Mouse (Mus musculus): ENCODE data around the gene Zfand2a.
A peak's percentile ranks its signal among the peaks of the same experiment; 100 is the strongest.

Zfand2a gene

DNA sequence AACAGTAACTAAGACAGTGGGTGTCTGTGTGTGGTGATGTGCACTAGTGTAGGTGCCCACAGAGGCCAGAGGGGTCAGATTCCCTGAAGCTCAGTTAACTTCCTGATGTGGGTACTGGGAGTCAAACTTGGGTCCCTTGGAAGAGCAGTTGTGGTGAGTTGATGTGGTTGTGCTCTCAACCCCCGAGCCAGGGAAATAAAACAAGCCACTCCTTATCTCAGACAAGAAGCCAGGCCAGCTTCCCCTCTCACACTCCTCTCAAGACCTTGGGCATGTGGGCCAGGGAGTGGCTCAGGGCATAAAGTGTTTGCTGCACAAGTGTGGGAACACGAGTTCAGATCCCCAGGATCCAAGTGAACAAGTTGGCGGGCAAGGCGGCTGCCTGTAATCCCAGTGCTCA lies 17.5 kb downstream of the Zfand2a start:
- DNase-seq (ENCODE audit: low spot score in 2 of 2): no peak

DNA sequence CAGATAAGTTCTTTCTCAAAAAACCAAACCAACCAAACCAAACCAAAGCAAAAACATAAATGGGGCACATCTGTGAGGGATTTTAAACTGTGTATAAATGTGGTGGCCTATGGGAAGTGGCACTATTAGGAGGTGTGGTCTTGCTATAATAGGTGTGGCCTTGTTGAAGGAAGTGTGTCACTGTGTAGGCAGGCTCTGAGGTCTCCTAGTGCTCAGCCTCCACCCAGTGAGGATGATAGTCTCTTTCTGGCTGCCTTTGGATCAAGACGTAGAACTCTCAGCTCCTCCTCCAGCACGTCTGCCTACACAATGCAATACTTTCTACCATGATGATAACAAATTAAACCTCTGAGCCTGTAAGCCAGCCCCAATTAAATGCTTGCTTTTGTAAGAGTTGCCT lies 18.0 kb downstream of the Zfand2a start:
- DNase-seq (ENCODE audit: low spot score in 2 of 2): no peak

DNA sequence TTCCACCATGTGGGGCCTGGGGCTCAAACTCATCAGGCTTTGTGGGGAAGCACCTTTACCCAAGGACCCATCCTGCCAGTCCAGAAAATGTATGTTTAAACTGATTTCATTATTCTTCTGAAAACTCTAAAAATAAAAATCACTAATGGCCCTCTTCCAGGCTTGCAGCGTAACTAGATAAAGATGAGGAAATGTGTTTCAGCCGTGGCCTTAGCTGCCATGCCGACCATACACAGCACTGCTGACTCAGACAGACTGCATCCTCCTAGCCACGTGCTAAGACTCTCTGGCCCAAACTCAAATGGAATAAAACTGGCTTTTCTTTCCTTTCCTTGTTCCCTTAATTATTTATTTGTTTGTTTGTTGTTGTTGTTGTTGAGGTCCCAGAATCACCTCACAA lies 19.5 kb downstream of the Zfand2a start:
- DNase-seq (ENCODE audit: low spot score in 2 of 2): no peak

DNA sequence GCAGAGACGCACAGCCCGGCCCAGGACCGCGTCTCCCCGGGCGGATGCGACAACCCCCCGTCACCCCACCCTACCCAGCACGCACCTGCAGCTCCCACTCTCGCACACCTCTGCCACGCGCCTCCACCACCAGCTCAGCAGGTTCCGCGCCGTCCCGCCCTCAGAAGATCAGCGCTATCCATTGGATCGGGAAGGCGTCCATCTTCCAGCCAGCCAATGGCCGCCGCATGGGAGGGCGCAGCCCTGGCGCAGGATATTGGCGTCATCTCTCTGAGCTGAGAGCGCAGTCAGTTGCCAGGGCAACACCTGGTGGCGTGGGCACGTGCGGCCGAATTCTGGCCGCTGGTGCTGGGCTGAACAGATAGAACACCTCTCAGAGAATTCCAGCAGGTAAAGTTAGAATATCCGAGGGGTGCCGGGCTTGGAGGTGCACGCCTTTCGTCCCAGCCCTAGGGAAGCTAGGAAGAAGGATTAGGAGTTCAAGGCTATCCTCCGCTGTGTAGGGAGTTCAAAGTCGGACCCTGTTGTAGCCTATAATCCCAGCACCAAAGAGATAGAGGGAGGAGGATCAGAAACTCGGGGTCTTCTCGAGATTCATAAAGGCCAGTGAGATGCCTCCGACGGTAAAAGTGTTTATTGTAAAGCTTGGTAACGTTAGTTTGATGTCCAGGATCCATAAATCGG lies 23.8 kb downstream of the Zfand2a start, which contains the start of gene 3110082I17Rik:
Gene 3110082I17Rik (minus strand): TSS at position 144 of the 684 bp plus-strand sequence.
- peak; percentile 99 to 100 for DNase-seq (ENCODE audit: low spot score in 2 of 2)

DNA sequence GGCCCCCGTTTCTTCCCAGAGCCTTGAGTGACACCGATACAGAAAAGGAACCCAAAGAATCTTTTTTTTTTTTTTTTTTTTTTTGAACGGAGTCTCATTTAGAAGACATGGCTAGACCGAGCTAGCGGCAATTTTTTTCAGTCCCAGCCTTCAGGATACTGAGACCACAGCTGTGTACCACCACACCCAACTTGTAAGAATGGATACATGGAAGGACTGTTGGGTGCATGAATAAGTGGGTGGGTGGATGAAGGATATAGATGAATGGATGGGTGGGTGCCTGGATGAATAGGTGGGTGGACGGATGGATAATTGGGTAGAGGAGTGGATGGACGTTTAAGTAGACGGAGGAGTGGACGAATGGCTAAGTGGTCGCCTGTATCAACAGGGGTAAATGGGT lies 24.4 kb downstream of the Zfand2a start:
- DNase-seq (ENCODE audit: low spot score in 2 of 2): no peak

DNA sequence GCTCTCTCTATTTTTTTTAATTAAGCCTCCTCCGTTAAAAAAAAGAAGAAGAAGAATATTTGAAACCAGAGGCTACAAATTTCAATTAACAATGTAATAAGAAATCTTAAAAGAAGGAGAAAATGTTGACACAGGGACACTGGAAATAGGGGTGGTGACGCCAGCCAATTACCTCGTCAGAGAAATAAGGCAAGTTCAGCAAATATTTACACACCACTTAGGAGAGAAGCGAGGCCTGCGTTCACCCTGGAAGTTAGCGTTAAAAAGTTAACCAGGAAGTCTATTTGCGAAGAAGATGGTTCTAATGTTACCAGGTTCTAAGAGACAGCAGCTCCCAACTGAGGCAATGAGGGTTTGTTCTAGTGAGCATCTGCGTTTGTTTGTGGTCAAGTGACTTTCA lies 27.1 kb downstream of the Zfand2a start:
- no peak for DNase-seq (ENCODE audit: low spot score in 2 of 2)

DNA sequence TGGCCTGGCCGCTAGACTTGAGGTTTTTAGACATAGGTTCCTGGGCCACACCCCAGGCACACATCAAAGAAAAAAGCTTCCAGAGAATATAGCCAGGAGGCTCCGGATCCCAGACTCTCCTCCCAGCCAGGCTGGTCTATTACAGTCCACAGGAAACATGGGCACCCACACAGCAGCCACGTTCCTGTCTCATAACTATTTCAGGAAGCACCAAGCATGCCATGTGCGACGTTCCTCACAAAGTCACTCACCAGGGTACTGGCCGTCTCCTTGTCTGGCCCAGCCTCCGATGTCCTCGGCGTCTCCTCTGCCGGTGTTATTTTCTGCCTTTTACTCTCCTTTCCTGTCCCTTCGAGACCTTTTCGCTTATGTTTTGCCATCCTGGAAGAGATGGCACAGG lies 29.2 kb downstream of the Zfand2a start:
- DNase-seq (ENCODE audit: low spot score in 2 of 2): peak; percentile 56 to 73

DNA sequence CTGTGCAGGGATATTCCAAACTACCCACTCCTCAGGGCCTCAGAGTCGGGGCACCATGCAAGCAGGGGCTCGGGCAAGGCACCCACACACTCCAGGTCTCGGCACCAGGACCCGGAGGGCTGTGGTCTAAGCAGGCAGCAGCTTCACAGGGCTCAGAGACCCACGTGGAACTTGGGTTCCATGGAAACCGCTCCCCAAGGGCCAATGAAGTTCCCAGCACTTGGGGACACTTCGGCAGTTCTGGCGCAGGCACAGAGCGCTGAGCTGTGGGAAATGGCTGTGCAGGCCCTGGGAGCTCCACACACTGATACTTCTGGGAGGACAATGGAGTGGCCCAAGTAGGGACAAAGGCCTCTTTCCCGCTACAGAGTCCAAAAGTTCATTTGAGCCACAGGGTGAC lies 31.3 kb downstream of the Zfand2a start:
- no peak for DNase-seq (ENCODE audit: low spot score in 2 of 2)

DNA sequence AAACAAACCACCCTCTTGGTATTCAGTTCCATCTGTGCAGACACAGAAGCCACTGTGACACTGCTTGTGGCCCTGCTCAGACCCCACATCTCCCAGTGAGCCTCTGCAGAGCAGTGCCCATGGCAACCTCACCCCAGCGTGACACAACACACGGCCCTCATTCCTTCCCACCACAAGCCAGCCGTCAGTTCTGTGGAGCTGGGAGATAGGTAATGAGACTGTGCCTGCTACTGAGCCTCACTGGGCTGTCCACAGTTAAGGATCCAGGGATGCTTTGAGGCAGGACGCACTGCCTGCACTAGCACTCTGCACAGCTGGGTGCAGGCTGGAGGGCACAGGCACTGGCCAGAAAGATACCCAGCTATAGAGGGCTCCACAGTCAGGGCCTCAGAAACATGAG lies 34.4 kb downstream of the Zfand2a start:
- DNase-seq (ENCODE audit: low spot score in 2 of 2): no peak

DNA sequence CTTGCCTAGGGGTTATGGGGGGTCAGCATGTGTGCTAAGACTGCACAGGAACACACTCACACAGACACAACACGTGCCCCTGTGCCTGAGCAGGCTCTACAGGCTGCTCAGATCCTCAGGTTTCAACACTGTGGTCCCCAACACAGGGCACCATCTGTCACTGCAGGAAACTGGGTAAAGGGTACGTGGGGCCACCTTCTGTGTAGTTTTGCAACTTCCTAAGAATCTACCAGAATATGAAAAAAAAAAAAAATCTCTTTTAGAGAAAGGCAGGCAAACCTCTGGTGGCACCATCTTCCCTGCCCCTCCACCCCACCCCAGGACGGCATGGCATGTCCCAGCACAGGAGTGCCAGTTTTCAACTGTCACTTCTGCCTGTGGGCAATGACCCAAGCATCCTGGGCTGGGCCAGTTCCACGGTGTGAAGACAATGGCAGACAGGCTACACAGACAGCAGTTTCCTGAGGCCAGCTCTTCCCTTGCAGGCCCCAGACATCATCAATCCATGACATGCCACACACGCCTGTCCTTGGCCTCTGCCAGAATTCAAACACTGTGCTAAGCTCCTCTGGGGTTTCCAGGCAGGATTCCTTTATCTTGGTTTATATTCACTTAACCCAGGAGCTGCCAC lies 35.1 kb downstream of the Zfand2a start:
- no peak for DNase-seq (ENCODE audit: low spot score in 2 of 2)

DNA sequence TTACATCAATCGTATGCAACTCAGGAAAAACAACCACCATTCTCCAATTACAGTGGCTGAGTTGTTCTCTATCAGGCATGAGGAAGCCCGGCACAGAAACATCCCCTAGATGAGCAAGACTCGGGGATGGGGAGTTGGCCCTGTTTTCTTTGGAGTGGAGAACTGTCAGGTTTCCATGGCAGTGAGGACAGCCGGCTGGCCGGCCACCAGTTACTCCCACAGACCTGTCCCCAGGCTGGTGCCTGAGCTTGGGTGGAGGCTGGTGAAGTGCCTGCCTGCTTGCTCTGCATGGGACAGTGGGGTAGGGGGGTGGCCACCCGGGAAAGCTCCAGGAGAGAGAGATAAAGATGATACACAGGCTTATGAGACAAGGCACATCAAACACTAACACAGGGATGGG lies 36.3 kb downstream of the Zfand2a start:
- peak in 1 of 2 experiments; percentile 49 for DNase-seq (ENCODE audit: low spot score in 2 of 2)

DNA sequence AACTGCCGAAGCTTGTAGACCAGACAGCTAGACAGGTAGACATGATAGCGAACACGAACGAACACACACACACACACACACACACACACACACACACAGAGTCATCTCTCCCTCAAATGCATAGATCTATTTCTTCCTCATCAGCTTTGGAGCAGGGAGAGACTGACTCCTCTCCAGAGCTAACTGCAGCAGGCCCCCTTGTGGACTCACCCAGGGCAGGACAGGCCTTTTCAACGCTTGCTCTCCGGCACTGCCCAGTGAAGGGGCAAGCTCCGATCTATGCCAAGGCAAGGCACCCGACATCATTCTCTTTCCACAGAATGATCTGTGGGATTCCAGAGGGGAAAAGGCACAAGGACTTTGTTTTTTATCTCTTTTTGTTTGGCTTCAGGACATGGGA lies 39.1 kb downstream of the Zfand2a start:
- DNase-seq (ENCODE audit: low spot score in 2 of 2): no peak

DNA sequence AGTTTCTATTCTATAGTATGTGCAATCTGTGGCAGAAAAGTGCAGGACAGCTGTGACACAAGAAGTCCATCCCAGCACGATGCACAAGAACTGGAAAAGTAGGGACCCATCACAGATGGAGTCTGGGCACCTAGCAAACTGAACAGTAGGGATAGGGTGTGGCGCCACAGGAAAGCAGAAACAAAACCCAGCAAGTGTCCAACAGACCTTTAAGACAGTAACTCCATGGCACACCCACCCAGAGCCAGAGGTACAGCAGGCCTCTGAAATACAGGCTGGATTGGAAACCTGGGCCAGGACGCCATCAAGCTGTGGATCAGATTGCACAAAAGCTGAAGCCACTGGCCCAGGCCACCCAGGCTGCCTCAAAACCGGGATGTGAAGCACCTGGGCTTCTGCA lies 41.4 kb downstream of the Zfand2a start:
- no peak for DNase-seq (ENCODE audit: low spot score in 2 of 2)

DNA sequence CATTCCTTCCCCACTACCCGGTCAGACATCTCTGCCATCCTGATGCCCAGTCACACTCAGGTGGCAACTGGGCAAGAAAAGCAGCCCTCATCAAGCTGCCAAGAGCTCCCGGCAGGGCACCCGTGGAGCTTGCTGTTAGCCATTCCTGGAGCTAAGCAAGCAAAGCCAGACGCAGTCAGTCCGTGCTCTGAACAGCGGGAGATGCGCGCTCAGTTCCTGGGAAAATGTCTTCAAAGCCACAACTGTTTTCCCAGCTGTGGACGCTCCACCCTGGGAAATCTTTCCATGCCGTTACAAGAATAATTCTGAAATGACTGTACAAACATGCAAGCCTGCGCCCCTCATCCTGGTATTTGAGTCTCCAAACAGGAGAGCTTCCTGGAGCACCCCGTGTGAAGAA lies 41.9 kb downstream of the Zfand2a start:
- no peak for DNase-seq (ENCODE audit: low spot score in 2 of 2)

DNA sequence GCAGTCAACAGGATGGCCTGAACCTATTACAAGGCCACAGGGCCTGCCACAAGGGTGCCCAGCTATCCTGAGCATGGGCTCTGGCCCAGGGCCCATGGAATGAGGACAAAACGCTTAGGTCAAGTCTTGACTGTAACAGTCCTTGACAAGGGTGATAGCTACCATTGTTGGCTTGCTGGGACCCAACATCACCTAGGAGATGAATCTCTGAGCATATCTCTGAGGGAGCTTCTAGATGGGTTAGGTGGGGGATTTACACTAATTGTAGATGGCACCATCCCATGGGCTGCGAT lies 42.7 kb downstream of the Zfand2a start:
- DNase-seq (ENCODE audit: low spot score in 2 of 2): no peak

DNA sequence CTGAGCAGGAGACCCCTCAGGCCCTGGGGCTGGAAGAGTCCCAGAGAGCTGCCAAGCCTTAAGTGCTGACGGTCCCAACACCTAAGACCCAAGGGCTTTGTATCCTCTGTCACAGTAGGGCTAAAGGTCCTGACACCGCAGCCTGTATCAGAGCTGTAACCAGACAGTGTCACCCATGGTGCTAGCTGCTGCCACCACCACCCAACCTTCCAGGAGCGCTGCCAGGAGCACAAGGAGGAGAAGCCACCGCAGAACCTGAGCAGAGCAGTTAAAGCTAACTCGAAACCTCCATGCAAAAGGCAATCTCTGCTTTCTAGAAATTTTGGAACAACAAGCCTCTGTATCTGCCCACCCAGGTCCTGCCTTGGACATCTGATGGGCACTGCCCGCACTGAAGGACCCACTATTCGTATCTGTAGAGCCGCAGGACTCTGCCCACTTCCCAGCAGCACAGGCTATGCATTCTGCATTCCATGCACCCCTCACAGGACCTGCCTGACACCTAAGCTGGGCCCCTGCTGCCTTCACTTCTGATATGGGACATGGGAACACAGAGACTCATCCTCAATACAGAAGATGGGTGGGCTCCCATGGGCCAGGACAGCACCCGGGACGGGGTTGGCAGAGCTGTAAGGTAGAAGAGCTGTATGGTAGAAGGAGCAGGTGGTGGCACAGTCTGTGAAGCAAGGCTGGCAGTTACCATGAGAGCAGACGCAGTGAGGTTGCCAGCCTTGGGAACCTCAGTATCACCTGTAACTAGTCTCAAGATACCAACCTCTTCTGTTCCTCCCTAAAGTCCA lies 43.2 kb downstream of the Zfand2a start:
- no peak for DNase-seq (ENCODE audit: low spot score in 2 of 2)

DNA sequence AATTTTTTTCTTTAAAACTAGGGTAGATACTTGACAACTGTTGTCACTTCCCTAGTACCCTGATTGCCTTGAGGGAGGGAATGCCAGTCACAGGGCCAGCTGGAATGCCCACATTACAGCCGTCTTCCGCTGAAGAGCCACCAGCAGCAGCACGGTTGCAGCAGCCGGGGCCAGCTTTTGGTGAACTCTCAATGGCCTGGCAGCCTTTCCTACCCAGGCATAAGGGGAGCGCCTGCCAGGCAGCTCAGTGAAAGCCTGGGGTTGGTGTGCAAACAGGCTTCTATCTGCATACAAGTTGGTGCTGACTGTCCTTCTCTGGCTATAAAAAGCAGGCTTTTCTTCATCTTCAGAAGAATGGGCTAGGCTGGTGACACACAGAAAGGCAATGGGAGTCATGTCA lies 43.9 kb downstream of the Zfand2a start:
- DNase-seq (ENCODE audit: low spot score in 2 of 2): no peak

DNA sequence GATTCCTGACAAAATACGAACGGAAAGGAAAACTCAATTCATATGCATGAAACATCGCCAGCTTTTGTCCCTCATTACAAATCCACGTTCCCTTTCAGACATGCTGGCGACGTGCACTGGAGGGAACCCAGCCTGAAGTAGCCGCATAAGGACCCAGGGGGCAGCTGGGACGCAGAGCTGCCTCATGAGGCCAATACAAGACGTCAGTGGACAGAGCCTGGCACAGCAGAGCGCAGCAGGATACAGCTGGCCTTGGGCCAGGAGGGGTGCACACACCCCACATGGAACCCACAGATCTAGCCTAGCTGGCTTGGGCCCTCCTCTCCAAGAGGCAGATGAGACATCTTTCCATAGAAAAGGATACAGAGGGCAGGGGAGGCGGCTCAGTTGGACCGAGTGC lies 45.9 kb downstream of the Zfand2a start:
- DNase-seq (ENCODE audit: low spot score in 2 of 2): no peak

DNA sequence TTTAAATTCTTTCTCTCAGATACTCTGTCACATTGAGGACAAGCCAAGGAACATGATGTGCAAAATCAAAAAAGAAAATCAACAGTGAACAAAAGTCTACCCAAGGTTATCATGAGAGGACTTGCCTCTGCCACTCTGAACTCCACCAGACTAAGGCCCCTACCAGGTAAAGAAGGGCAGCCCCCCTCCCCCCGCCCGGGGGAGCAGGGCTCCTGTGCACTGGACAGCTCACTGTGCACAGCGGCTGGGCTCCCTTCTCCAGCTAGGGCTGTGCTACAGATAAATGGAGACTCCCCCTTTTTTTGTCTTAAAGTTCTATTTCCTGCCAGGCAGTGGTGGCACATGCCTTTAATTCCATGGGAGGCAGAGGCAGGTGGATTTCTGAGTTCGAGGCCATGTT lies 46.6 kb downstream of the Zfand2a start:
- no peak for DNase-seq (ENCODE audit: low spot score in 2 of 2)

DNA sequence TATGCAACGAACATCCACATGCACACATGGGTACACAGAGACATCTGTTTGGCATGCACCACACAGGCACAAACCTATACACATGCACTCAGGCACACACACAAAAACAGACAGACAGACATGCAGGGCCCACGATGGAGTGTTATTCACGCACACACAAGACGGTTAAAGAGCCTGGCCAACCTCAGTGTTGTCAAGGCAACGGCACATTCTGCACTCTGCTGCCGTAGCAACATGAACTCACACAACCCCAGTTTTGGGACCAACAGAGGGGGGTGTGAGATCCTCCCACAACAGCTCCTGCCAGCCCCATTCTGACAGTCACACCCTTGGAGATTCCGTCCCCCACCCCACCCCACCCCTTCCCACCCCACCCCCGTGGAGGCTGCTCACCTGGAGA lies 49.4 kb downstream of the Zfand2a start:
- DNase-seq (ENCODE audit: low spot score in 2 of 2): peak; percentile 68 to 85

DNA sequence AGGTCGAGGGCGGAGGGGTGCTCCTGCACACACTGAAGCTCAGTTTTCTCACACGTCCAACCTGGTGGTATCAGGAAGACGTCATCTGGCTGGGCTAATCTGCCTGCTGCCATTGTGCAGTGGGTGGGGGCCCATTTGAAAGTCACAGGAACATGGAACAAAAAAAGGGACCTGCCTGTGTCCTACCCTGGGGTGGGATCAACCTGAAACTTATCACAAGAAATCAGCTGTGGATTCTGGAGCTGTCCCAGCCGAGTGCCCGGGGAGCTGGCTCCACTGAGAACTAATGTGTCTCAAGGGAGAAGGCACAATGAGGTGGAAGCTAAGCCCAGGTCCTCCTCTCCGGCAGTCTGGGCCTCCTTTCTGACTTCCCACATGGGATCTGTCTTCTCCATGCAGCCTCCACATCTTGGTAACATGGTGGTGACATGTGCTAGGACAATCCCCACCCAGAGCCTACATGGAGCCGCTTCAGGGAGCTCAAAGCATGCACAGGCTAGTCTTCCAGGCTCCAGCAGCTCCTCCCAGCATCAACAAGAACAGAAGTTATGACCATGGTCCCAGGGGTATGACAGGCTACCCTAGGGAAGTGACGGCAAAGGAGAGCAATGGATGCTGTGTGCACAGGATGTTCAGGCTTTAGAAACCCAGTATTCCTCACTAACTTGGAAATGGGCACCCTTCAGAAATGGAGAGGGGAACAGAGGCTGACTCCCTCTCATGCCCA lies 50.3 kb downstream of the Zfand2a start:
- no peak for DNase-seq (ENCODE audit: low spot score in 2 of 2)

DNA sequence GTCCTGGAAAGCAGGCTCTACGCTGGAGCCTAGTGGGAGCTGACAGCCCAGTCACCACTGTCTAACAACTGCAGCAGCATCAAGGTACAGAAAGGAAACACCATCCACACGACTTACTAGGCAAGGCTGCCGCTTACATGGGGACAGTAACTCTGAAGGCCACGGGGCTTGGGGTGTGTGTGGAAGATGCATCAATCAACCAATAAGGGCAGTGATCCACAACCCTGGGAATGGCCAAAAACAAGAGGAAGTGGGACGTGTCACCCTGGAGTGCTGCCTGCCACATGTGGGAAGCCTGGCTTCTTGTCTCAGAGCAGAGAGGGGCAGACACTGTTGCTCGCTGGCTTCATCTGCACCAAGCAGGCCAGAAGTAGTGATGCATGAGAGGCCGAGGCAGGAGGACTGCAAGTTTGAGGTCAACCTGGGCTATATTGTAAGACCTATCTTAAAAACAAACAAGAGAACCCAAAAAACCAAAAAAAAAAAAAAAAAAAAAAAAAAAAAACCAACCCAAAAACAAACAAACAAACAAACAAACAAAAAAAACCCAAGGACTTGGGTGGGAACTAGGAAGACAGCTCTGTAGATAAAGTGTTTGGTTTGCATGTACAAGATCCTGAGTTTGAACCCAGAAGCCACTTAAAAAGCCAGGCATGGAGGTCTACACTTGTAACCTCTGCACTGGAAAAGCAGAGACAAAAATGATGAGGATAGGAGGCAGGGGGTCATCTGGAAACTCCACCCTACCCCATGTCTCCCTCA lies 51.4 kb downstream of the Zfand2a start:
- DNase-seq (ENCODE audit: low spot score in 2 of 2): no peak

All from right cerebral cortex, adult 2 months (tissue).